In the genomic region with DNA sequence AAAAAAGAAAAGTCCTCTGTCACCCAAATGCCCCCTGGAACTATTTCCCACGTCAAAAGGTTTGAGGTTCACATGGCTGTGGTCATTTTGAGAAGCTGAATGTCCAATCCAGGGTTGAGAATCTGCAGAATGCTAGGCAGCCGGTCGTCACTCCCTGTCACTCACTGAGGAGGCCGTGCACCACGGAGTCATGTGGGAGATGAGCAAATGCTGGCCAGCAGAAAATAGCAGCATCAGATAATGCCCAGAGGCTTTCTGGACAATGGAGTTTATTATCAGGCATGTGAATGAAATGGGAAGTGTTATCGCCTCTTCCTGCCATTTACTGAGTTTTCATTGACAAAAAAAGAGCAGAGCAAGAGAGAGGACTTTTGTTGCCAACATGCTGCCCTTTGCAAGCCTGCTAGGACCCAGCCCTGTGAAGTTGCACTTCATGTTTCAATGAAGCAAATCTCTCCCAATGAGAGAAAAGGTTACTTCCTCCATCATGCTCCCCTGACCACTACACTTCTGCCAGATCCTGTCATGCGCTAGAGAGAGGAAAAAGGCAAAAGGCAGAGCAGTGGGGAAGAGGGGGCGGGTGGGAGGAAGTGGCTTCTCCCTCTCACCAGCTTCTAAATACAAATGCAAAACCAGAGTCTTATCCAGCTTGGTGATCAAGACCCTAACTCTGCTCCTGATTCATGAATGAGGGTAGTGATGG, we compare ENCODE assay signal across 11 mouse cellular contexts.
DNase-seq lines count a peak whose midpoint lies in the region; ATAC-seq and TF ChIP-seq lines count a peak whose summit lies in the region.
"Had no signal": no experiment of that assay in that cellular context is flagged by ENCODE, and none has a peak within 500 bp of the region (broad histone marks: within the 10 kb centered on the region; RNA-seq: fewer than 3 reads in every experiment).

No protein-coding gene starts in this region.

- TF ChIP-seq EP300 in heart, postnatal 0 days (IDR thresholded peaks at IDR 0.05; ENCODE audit: low read depth), result no peak

- no peak overlapping the region for H3K9ac ChIP-seq in heart, embryonic 12.5 days
- no peak overlapping the region for H3K9ac ChIP-seq in heart, postnatal 0 days (replicated peaks; ENCODE audit: low read depth, low read length)
- H3K9ac ChIP-seq in forebrain, embryonic 14.5 days (ENCODE audit: low read length), result no peak overlapping the region
- H3K9ac ChIP-seq: forebrain, embryonic 12.5 days had no signal

- H3K27me3 ChIP-seq in heart, embryonic 12.5 days (replicated peaks), result no peaks in the 10 kb centered on the region
- no peaks in the 10 kb centered on the region for H3K27me3 ChIP-seq in heart, postnatal 0 days (ENCODE audit: control insufficient read depth, insufficient read depth, low read length)
- H3K27me3 ChIP-seq in forebrain, embryonic 14.5 days (replicated peaks; ENCODE audit: control insufficient read depth, insufficient read depth, low read length), result no peaks in the 10 kb centered on the region
- H3K27me3 ChIP-seq: forebrain, embryonic 12.5 days had no signal

- no peak for DNase-seq in heart, postnatal 14 days
- peak; percentile 35 to 42 for DNase-seq in spleen, postnatal 36 days (ENCODE audit: low spot score in 2 of 2)
- DNase-seq in spleen, adult 12 weeks (ENCODE audit: low spot score), result no peak
- DNase-seq in heart, postnatal 0 days (ENCODE audit: low spot score), result peak; percentile 29
- DNase-seq in naive thymus-derived CD4-positive, alpha-beta T cell, adult 2 months (ENCODE audit: low read depth), result peak; percentile 13
- DNase-seq in forebrain, embryonic 14.5 days (ENCODE audit: low spot score), result no peak
- no peak for DNase-seq in kidney, postnatal 4 days
- DNase-seq: adrenal gland, postnatal 25 days; cerebellum, postnatal 36 days had no signal

- intact Hi-C loops in heart, postnatal 14 days (cut with DNase I), result no loop called here

- peak overlapping the region; percentile 51 for H3K27ac ChIP-seq in heart, embryonic 12.5 days (ENCODE audit: poor library complexity, severe bottlenecking)
- H3K27ac ChIP-seq in heart, postnatal 0 days (ENCODE audit: low read depth), result no peak overlapping the region
- no peak overlapping the region for H3K27ac ChIP-seq in forebrain, embryonic 14.5 days (ENCODE audit: low read depth, low read length)
- H3K27ac ChIP-seq: forebrain, embryonic 12.5 days had no signal

- no peak for ATAC-seq in heart, embryonic 12.5 days (ENCODE audit: insufficient number of reproducible peaks, low FRiP score)
- peak; percentile 55; the same call in 1 of the 2 replicates for ATAC-seq in heart, postnatal 0 days (ENCODE audit: insufficient read depth, low read depth)
- ATAC-seq in forebrain, embryonic 14.5 days, result no peak

- no peaks in the 10 kb centered on the region for H3K36me3 ChIP-seq in heart, embryonic 12.5 days
- H3K36me3 ChIP-seq in heart, postnatal 0 days (replicated peaks; ENCODE audit: control insufficient read depth, insufficient read depth, low read length), result no peaks in the 10 kb centered on the region
- no peaks in the 10 kb centered on the region for H3K36me3 ChIP-seq in forebrain, embryonic 14.5 days (ENCODE audit: control insufficient read depth, insufficient read depth, low read length)
- H3K36me3 ChIP-seq: forebrain, embryonic 12.5 days had no signal

- no peak overlapping the region for H3K4me3 ChIP-seq in heart, embryonic 12.5 days
- no peak overlapping the region for H3K4me3 ChIP-seq in heart, postnatal 0 days (ENCODE audit: low read depth, low read length)
- H3K4me3 ChIP-seq in forebrain, embryonic 14.5 days (ENCODE audit: low read depth, low read length), result no peak overlapping the region
- H3K4me3 ChIP-seq: forebrain, embryonic 12.5 days had no signal

- WGBS in heart, embryonic 12.5 days, result 20% methylated on average over 8 of the region's 8 CpGs
- 23% methylated on average over 8 of the region's 8 CpGs for WGBS in heart, postnatal 0 days
- WGBS in forebrain, embryonic 14.5 days, result 81% methylated on average over 8 of the region's 8 CpGs

- 0 out of 2 replicates have a peak overlapping the region, but pooled peaks have one; percentile 11 for H3K4me2 ChIP-seq in heart, embryonic 12.5 days
- no peak overlapping the region for H3K4me2 ChIP-seq in heart, postnatal 0 days (ENCODE audit: low read depth, low read length)
- H3K4me2 ChIP-seq in forebrain, embryonic 14.5 days (ENCODE audit: low read length), result no peak overlapping the region
- H3K4me2 ChIP-seq: forebrain, embryonic 12.5 days had no signal

- peaks cover 13% of the 10 kb centered on the region for H3K4me1 ChIP-seq in heart, embryonic 12.5 days (replicated peaks)
- H3K4me1 ChIP-seq in heart, postnatal 0 days (ENCODE audit: control insufficient read depth, insufficient read depth), result 0 out of 2 replicates have a peak, but pooled peaks cover 6% of the 10 kb centered on the region
- no peaks in the 10 kb centered on the region for H3K4me1 ChIP-seq in forebrain, embryonic 14.5 days (ENCODE audit: control insufficient read depth, insufficient read depth, low read length)
- H3K4me1 ChIP-seq: forebrain, embryonic 12.5 days had no signal

- no peaks in the 10 kb centered on the region for H3K9me3 ChIP-seq in heart, embryonic 12.5 days (replicated peaks)
- H3K9me3 ChIP-seq in heart, postnatal 0 days (replicated peaks; ENCODE audit: control insufficient read depth, low read length), result no peaks in the 10 kb centered on the region
- H3K9me3 ChIP-seq in forebrain, embryonic 14.5 days (replicated peaks; ENCODE audit: control insufficient read depth, low read length), result no peaks in the 10 kb centered on the region
- H3K9me3 ChIP-seq: forebrain, embryonic 12.5 days had no signal

- TF ChIP-seq CTCF in heart, postnatal 0 days (IDR thresholded peaks at IDR 0.05; ENCODE audit: low read depth), result no peak

Comparison
In these comparisons a context has a peak if more than half of its experiments do, and no peak if none do; other contexts are left out.
1. DNase-seq: peak in spleen, postnatal 36 days (2 of 2), heart, postnatal 0 days (single experiment) and naive thymus-derived CD4-positive, alpha-beta T cell, adult 2 months (single experiment); none in heart, postnatal 14 days (0 of 2), spleen, adult 12 weeks (single experiment), forebrain, embryonic 14.5 days (single experiment) and kidney, postnatal 4 days (0 of 2).